Mouse (Mus musculus): ENCODE measurements around the gene Baiap3.

DNA sequence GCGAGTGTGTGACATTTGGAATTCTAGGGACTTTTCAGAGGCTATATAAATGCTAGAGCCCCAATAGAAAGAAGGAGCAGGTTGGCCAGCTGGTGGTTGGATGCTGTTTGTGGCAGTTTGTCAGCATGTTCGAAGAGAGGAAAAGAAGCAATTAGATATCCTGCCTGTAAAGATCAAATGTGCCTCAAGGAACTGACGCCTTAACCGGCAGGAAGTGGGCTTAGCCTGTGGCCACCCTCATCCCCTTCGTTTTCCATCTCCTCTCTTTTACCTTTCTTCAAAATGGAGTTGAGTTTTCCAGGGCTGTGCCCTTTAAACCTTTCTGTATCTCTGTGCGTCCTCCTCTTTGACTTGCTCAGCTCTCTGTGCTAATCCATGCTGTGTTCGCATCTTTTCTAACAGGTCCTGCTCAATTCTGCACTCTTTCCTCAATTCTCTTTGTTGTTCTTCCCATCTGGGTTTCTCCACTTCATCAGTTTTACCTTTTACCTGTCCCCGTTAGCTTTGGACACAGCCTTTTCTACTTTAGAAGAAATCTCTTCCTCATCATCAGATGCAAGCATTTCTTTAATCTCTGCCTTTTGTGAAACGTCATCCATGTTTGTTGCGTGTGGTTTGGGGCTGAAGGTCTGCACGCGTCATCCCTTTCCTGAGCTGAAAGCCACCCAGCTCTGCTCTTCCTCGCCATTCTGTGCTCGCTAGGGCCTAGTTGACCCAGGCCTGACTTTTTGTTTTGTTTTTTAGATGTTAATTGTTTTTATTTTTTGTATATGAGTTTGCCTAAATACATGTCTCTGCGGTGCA, 36.5 kb downstream of the Baiap3 start:
- no peak for TF ChIP-seq CTCF (IDR thresholded peaks at IDR 0.05; ENCODE audit: low read depth, low read length)
- no peak for TF ChIP-seq POLR2A (IDR thresholded peaks at IDR 0.05; ENCODE audit: extremely low read depth, insufficient read depth, low read length)

Data from liver, adult 2 months (tissue).